Mouse (Mus musculus) heart, embryonic 11.5 days (tissue): Measurements from ENCODE around the gene Snrnp25. TPM values are rescaled to one million over a fixed set of nuclear protein-coding genes. Genes with fewer than 3 reads are reported as not detected.

Experiments
- ATAC-seq: fragments of 200-750 bp; cut with Nextera tagmentation; replicated peaks from 2 replicates; pipeline ENCODE4 v1.8.0; 2017; ENCODE audit warnings: moderate library complexity; ENCODE audit not compliant: insufficient number of reproducible peaks, low FRiP score, low TSS enrichment
- H3K27ac ChIP-seq: fragments of 300-500 bp; sonication (generic); 2 replicates; pipeline ENCODE4 v1.5.1; 2014; ENCODE audit warnings: mild to moderate bottlenecking, low read depth, low read length
- H3K27me3 ChIP-seq: fragments of 300-500 bp; sonication (generic); 2 replicates; pipeline ENCODE4 v1.6.1; 2014; ENCODE audit warnings: mild to moderate bottlenecking, low read length, mixed read lengths; ENCODE audit not compliant: control insufficient read depth, insufficient read depth
- H3K36me3 ChIP-seq: fragments of 300-500 bp; sonication (generic); 2 replicates; pipeline ENCODE4 v1.6.1; 2014; ENCODE audit warnings: mild to moderate bottlenecking, low read length, moderate library complexity, mixed read lengths; ENCODE audit not compliant: control insufficient read depth, insufficient read depth
- H3K4me1 ChIP-seq: fragments of 300-500 bp; sonication (generic); 2 replicates; pipeline ENCODE4 v1.6.1; 2014; ENCODE audit warnings: low read length; ENCODE audit not compliant: control insufficient read depth, insufficient read depth
- H3K4me2 ChIP-seq: fragments of 300-500 bp; sonication (generic); 2 replicates; pipeline ENCODE4 v1.6.1; 2014; ENCODE audit warnings: mild to moderate bottlenecking, moderate library complexity
- H3K4me3 ChIP-seq: fragments of 300-500 bp; sonication (generic); 2 replicates; pipeline ENCODE4 v1.5.1; 2014; ENCODE audit warnings: low read depth, low read length
- H3K9ac ChIP-seq: fragments of 300-500 bp; sonication (generic); 2 replicates; pipeline ENCODE4 v1.6.1; 2014; ENCODE audit warnings: mild to moderate bottlenecking, low read depth, low read length, moderate library complexity
- H3K9me3 ChIP-seq: fragments of 300-500 bp; sonication (generic); replicated peaks from 2 replicates; pipeline ENCODE4 v1.6.1; 2016; ENCODE audit warnings: low read length; ENCODE audit not compliant: control insufficient read depth
- WGBS: fragments of 180-500 bp; shearing (Covaris S2); extraction: QIAGEN DNeasy Blood & Tissue Kit; methylation state at CpG from one replicate; pipeline ENCODE4 v1.1.7; 2014; ENCODE audit not compliant: insufficient replicate concordance; 5-methylcytosine and 5-hydroxymethylcytosine counted together
- polyA plus RNA-seq: library from polyadenylated mRNA; unstranded; fragments of >200 nt; fragmentation: Nextera tagmentation; extraction: Ambion mirVana; gene quantifications from 2 replicates; pipeline ENCODE4 v1.2.1, GENCODE M21; 2014

Gene Snrnp25
- polyA plus RNA-seq, 1 experiment from 2014 or later: 72.2 TPM

- Histone ChIP-seq H3K4me2 (no peak overlapping the region), H3K27me3 (no peaks in the 10 kb centered on the region), H3K9ac (peak overlapping the region; percentile 44; the same call in 1 of the 2 replicates), H3K4me1 (peaks cover 45% of the 10 kb centered on the region), H3K27ac (peak overlapping the region; percentile 83), H3K36me3 (no peaks in the 10 kb centered on the region), H3K4me3 (no peak overlapping the region), H3K9me3 (no peaks in the 10 kb centered on the region)
- ATAC-seq: no peak
- whole genome bisulfite sequencing: 27% methylated on average over 4 of the region's 4 CpGs
These were observed 19.4 kb downstream of the Snrnp25 start for GRCm38 (mm10) chr11:32224468-32225139.

GRCm38 (mm10) chr11:32225222-32226104 is 20.2 kb downstream of the Snrnp25 start:
- H3K4me3 ChIP-seq: no peak overlapping the region

GRCm38 (mm10) chr11:32226124-32226871 is 21.1 kb downstream of the Snrnp25 start, which contains the start of gene Mpg:
Gene Mpg (plus strand): TSS chr11:32226505.
- Histone ChIP-seq H3K4me1 (peaks cover 31% of the 10 kb centered on the region), H3K9ac (peak within 1 kb of the TSS; percentile 83), H3K4me2 (peak within 1 kb of the TSS; percentile 68), H3K4me3 (peak within 1 kb of the TSS; percentile 62), H3K9me3 (no peaks in the 10 kb centered on the region), H3K27me3 (no peaks in the 10 kb centered on the region), H3K27ac (peak within 1 kb of the TSS; percentile 83), H3K36me3 (peaks cover under 1% of the 10 kb centered on the region; the same call in 1 of the 2 replicates)
- 2% methylated on average over 47 of the region's 47 CpGs for WGBS
- peak; percentile 77 for ATAC-seq

More at GRCm38 (mm10) chr11:32225222-32226104, 20.2 kb downstream of the Snrnp25 start:
- peak overlapping the region; percentile 44; the same call in 1 of the 2 replicates for H3K9ac ChIP-seq
- peak overlapping the region; percentile 83 for H3K27ac ChIP-seq
- no peaks in the 10 kb centered on the region for H3K9me3 ChIP-seq
- peak overlapping the region; percentile 68; the same call in 1 of the 2 replicates for H3K4me2 ChIP-seq
- WGBS: 54% methylated on average over 7 of the region's 7 CpGs
- no peaks in the 10 kb centered on the region for H3K27me3 ChIP-seq
- no peak for ATAC-seq
- no peaks in the 10 kb centered on the region for H3K36me3 ChIP-seq
- H3K4me1 ChIP-seq: peaks cover 37% of the 10 kb centered on the region

GRCm38 (mm10) chr11:32227041-32227440 is 21.8 kb downstream of the Snrnp25 start:
- ATAC-seq: no peak
- peak overlapping the region; percentile 68 for H3K27ac ChIP-seq
- WGBS: 56% methylated on average over 1 of the region's 1 CpGs
- H3K9ac ChIP-seq: peak overlapping the region; percentile 83
- H3K9me3 ChIP-seq: no peaks in the 10 kb centered on the region
- peaks cover 31% of the 10 kb centered on the region for H3K4me1 ChIP-seq
- H3K4me3 ChIP-seq: peak overlapping the region; percentile 62
- H3K36me3 ChIP-seq: peaks cover 7% of the 10 kb centered on the region; the same call in 1 of the 2 replicates
- H3K4me2 ChIP-seq: peak overlapping the region; percentile 68
- H3K27me3 ChIP-seq: no peaks in the 10 kb centered on the region

- ATAC-seq: no peak
- Histone ChIP-seq H3K9me3 (no peaks in the 10 kb centered on the region), H3K27ac (no peak overlapping the region), H3K9ac (peak overlapping the region; percentile 83; the same call in 1 of the 2 replicates), H3K4me3 (no peak overlapping the region), H3K4me1 (peaks cover 27% of the 10 kb centered on the region), H3K36me3 (peaks cover 7% of the 10 kb centered on the region), H3K4me2 (no peak overlapping the region), H3K27me3 (no peaks in the 10 kb centered on the region)
- WGBS: 90% methylated on average over 9 of the region's 9 CpGs
These were observed 22.3 kb downstream of the Snrnp25 start for GRCm38 (mm10) chr11:32227555-32227954.

- Histone ChIP-seq H3K27me3 (no peaks in the 10 kb centered on the region), H3K4me3 (no peak overlapping the region), H3K27ac (no peak overlapping the region), H3K36me3 (peaks cover 9% of the 10 kb centered on the region), H3K4me1 (peaks cover 20% of the 10 kb centered on the region), H3K4me2 (no peak overlapping the region), H3K9me3 (no peaks in the 10 kb centered on the region), H3K9ac (peak overlapping the region; percentile 36; the same call in 1 of the 2 replicates)
- no peak for ATAC-seq
- 78% methylated on average over 3 of the region's 3 CpGs for WGBS
These were observed 23.2 kb downstream of the Snrnp25 start for GRCm38 (mm10) chr11:32228292-32228845.

GRCm38 (mm10) chr11:32230220-32230619 is 25.0 kb downstream of the Snrnp25 start:
- peaks cover 13% of the 10 kb centered on the region for H3K36me3 ChIP-seq
- H3K9ac ChIP-seq: no peak overlapping the region
- no peak for ATAC-seq
- H3K27me3 ChIP-seq: no peaks in the 10 kb centered on the region
- peaks cover 15% of the 10 kb centered on the region for H3K4me1 ChIP-seq
- no peak overlapping the region for H3K4me3 ChIP-seq
- no peak overlapping the region for H3K27ac ChIP-seq
- 83% methylated on average over 4 of the region's 4 CpGs for WGBS
- H3K4me2 ChIP-seq: no peak overlapping the region
- H3K9me3 ChIP-seq: no peaks in the 10 kb centered on the region

- Histone ChIP-seq H3K27ac (no peak overlapping the region), H3K9me3 (no peaks in the 10 kb centered on the region), H3K4me2 (no peak overlapping the region), H3K27me3 (no peaks in the 10 kb centered on the region), H3K4me3 (no peak overlapping the region), H3K36me3 (peaks cover 13% of the 10 kb centered on the region), H3K9ac (no peak overlapping the region), H3K4me1 (peaks cover 11% of the 10 kb centered on the region; the same call in 1 of the 2 replicates)
- no peak for ATAC-seq
- WGBS: 76% methylated on average over 2 of the region's 2 CpGs
These were observed 25.9 kb downstream of the Snrnp25 start for GRCm38 (mm10) chr11:32231125-32231524.
